In the genomic region with DNA sequence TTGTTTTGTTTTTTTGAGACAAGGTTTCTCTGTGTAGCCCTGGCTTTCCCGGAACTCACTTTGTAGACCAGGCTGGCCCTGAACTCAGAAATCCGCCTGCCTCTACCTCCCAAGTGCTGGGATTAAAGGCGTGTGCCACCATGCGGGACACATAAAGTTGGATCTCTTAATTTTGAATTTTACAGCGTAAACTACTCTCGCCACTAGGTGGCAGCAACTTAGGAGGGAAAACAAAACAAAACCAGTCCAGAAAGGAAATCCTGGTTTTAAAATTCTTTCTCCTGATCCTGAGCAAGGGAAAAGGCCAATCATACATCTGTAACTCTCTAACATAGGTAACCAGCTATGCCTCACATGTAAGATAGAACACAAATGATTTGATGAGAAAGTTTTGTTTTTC, we compare ENCODE assay signal across 8 mouse cellular contexts. TPM values are rescaled to one million over a fixed set of nuclear protein-coding genes. Genes with fewer than 3 reads are reported as not detected.
DNase-seq lines count a peak whose midpoint lies in the region; ATAC-seq lines count a peak whose summit lies in the region.
"Had no signal": no experiment of that assay in that cellular context is flagged by ENCODE, and none has a peak within 500 bp of the region (broad histone marks: within the 10 kb centered on the region; RNA-seq: fewer than 3 reads in every experiment).

No protein-coding gene starts in this region.

- WGBS in large intestine, adult 2 months = 16% methylated on average over 6 of the region's 6 CpGs

- ATAC-seq in CD4-positive, CD25-positive, alpha-beta regulatory T cell, adult 4 months = peak; percentile 66

- DNase-seq in layer of hippocampus, adult 11-12 months (ENCODE audit: low spot score) = peak; percentile 69
- DNase-seq in layer of hippocampus, adult 9-11 months = no peak
- DNase-seq in MN1 (ENCODE audit: low spot score) = peak; percentile 60
- DNase-seq in embryo, embryonic 11 days = peak; percentile 83
- peak; percentile 45 for DNase-seq in large intestine, adult 2 months (ENCODE audit: low read depth, low spot score)
- DNase-seq in retina, adult 2 months (ENCODE audit: low read depth, low spot score) = peak; percentile 34

RNA-seq across cellular contexts. Expression of a gene that starts 12.2 kb away (rescaled TPM):
- 10 to 100 TPM; 72.6 to 80.7 TPM for polyA plus RNA-seq in CD4-positive, CD25-positive, alpha-beta regulatory T cell, adult 4 months (2017; shearing (Covaris generic))
- polyA plus RNA-seq in large intestine, adult 2 months (2012; rRNA removed) = 21.8 and 22.4 TPM in 2 replicates

RNA-seq across cellular contexts. Expression of a gene that starts 28.9 kb away (rescaled TPM):
- polyA plus RNA-seq in CD4-positive, CD25-positive, alpha-beta regulatory T cell, adult 4 months (2017; shearing (Covaris generic)) = not detected
- polyA plus RNA-seq in large intestine, adult 2 months (2012; rRNA removed) = not detected in 2 replicates
- polyA plus RNA-seq: gonadal fat pad, adult 2 months had no signal
